Mouse (Mus musculus): ENCODE data around the gene Anks1b.

DNA sequence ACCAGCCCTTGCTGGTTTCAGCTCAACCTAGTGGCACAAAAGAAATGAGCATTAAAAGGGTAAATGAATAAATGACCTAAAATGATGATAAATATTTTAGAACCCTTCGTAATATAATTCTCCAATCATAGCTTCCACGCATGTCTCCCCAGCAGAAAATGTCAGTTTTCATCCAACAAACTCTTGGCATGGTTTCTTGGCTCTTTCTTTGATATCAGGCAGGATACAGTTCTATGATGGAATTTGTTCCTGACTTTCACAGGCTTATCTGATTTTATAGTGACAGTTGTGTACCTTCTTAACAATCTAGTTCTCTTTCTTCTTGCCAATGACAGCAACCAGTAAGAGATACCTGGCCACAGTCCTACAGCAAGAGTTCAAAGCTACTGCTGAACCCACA, 743.3 kb downstream of the Anks1b start:
- TF ChIP-seq CTCF (IDR thresholded peaks at IDR 0.05) (no peak), EP300 (IDR thresholded peaks at IDR 0.05) (no peak)

Data from lung, postnatal 0 days (tissue).